Mouse (Mus musculus): ENCODE results near the gene Mamld1.

GRCm38 (mm10) chrX:71122359-71123293 lies 72.6 kb downstream of the Mamld1 start:
- TF ChIP-seq POLR2A (IDR thresholded peaks at IDR 0.05; ENCODE audit: extremely low read depth, insufficient read depth, low read length) (no peak), CTCF (IDR thresholded peaks at IDR 0.05; ENCODE audit: extremely low read depth, insufficient read depth, low read length) (no peak)

All from cortical plate, adult 2 months (tissue).